Mouse (Mus musculus) embryo, embryonic 11.5 days (tissue): ENCODE measurements around the gene Ywhag.

ENCODE experiments used
- DNase-seq: peaks from one replicate; pipeline ENCODE4 v3.0.0-alpha.2; 2012; ENCODE audit warnings: low read depth, low spot score

The Ywhag gene

GRCm38 (mm10) chr5:135888405-135889215 lies 45.8 kb downstream of the Ywhag start:
- no peak for DNase-seq

- no peak for DNase-seq
Observed at GRCm38 (mm10) chr5:135887675-135888102, 46.7 kb downstream of the Ywhag start, which contains the start of gene Hspb1. Hspb1 (plus strand) TSS chr5:135887919.

GRCm38 (mm10) chr5:135884641-135885040 lies 49.8 kb downstream of the Ywhag start:
- DNase-seq: no peak

- no peak for DNase-seq
Observed at GRCm38 (mm10) chr5:135879449-135880158, 54.8 kb downstream of the Ywhag start.

GRCm38 (mm10) chr5:135877831-135878231 lies 56.6 kb downstream of the Ywhag start:
- no peak for DNase-seq

GRCm38 (mm10) chr5:135877180-135877579 lies 57.2 kb downstream of the Ywhag start:
- peak; percentile 42 for DNase-seq

- DNase-seq: no peak
Observed at GRCm38 (mm10) chr5:135873753-135874152, 60.7 kb downstream of the Ywhag start.

- no peak for DNase-seq
Observed at GRCm38 (mm10) chr5:135872996-135873395, 61.4 kb downstream of the Ywhag start.

GRCm38 (mm10) chr5:135870505-135870904 lies 63.9 kb downstream of the Ywhag start:
- no peak for DNase-seq

GRCm38 (mm10) chr5:135869661-135870423 lies 64.6 kb downstream of the Ywhag start:
- DNase-seq: no peak

- no peak for DNase-seq
Observed at GRCm38 (mm10) chr5:135868653-135869052, 65.8 kb downstream of the Ywhag start.

- no peak for DNase-seq
Observed at GRCm38 (mm10) chr5:135867637-135868593, 66.5 kb downstream of the Ywhag start.

GRCm38 (mm10) chr5:135866662-135867061 lies 67.8 kb downstream of the Ywhag start:
- no peak for DNase-seq
